Mouse (Mus musculus): ENCODE measurements around the gene Armc3. TPM values are rescaled to one million over a fixed set of nuclear protein-coding genes. Genes with fewer than 3 reads are reported as not detected.

The Armc3 gene
- polyA plus RNA-seq, 1 experiment from 2014 or later = not detected

Other genes starting within 250 kb of the Armc3 start
- 26.2 and 26.4 TPM in 2 replicates for gene Pip4k2a, start 201.2 kb upstream of the Armc3 start, polyA plus RNA-seq (2016; fragmentation: Nextera tagmentation; extraction: Ambion mirVana)
- 0.29 and 0.30 TPM in 2 replicates for gene 4930426L09Rik, start 201.0 kb upstream of the Armc3 start, polyA plus RNA-seq (2016; fragmentation: Nextera tagmentation; extraction: Ambion mirVana)
- gene Msrb2, start 172.1 kb downstream of the Armc3 start, polyA plus RNA-seq (2016; fragmentation: Nextera tagmentation; extraction: Ambion mirVana) = 10.3 and 11.2 TPM in 2 replicates
- not detected in 2 replicates for gene Ptf1a, start 246.4 kb downstream of the Armc3 start, polyA plus RNA-seq (2016; fragmentation: Nextera tagmentation; extraction: Ambion mirVana)

All from liver, embryonic 12.5 days (tissue).